Mouse (Mus musculus) adrenal gland (tissue): ENCODE results near the gene Gm17428.
"Not testable (repeated sequence)": the region's sequence is repeated elsewhere in the genome, so short reads cannot be mapped to it uniquely, and the experiment has no call there.

Experiments used
- intact Hi-C: fragments of 180-260 bp; cut with DNase I; formaldehyde crosslinking; loops from one replicate; pipeline ENCODE4 v1.15.1; 2025
- long read RNA-seq, 2 experiments: library from polyadenylated mRNA; unstranded; transcript quantifications; one replicate each; pipeline ENCODE4 v2.0.0; 2020; ENCODE audit warnings: borderline replicate concordance in 1 of 2; ENCODE audit not compliant: insufficient replicate concordance in 1 of 2

The Gm17428 gene
- long read RNA-seq, experiment 1, result 0 reads
- long read RNA-seq, experiment 2, result 0 reads

DNA sequence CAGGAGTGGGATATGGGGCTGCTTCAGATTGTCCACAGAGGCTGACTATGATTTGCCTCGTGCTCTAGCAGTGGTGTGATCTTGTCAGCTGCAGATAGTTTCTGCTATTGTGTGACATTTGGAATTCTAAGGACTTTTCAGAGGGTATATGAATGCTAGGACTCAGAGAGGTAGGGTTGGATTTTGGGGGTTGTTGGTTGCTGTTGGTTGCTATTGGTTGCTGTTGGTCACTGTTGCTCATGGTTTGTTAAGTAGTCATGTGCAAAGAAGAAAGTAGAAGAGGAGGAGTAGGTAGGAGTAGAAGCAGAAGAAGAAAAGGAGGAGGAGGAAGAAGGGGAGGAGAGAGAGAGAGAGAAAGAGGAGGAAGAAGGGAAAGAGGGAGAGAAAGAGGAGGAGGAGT, at the start of gene Gm17428:
Gene Gm17428 (plus strand): TSS at position 301 of the 400 bp plus-strand sequence.
- intact Hi-C loops, result no loop called here

DNA sequence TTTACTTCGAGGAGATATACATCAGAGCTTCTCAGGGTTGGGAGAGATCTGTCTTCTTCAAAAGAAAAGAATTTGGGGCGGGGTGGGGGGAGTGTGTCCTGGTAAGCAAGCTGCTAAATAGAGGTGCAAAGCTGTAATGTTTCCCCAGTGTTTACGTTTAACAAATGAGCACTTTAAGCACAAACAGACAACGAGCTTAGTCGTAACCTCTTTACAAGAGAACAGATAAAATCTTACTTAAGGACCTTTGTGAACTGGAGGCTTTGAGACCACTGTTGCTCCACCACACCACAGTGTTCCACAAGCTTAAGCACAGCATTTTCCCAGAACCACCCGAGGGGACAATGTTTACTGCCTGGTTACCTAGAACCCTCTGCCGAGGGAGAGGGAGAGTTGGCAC, 49.4 kb upstream of the Gm17428 start:
- intact Hi-C loops, result no loop called here

DNA sequence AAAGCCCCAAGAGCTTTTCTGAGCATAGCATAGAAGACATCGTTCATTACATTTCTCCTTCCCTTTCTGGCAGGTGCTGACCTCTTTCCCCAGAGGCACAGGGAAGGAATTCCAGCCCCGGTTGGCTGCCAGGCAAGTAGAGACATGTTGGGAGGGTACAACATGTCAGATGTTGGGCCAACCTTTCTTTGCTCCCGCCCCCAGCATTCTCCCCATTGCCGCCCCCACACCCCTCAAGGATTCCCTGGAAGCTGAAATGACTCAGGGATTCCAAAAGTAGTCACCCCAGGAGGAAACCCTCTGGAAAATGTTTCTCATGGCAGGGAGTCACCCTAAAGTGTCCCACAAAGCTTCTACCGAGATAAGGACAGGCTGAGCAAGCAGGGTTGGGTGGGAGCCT, 46.9 kb upstream of the Gm17428 start:
- intact Hi-C loops, result no loop called here

DNA sequence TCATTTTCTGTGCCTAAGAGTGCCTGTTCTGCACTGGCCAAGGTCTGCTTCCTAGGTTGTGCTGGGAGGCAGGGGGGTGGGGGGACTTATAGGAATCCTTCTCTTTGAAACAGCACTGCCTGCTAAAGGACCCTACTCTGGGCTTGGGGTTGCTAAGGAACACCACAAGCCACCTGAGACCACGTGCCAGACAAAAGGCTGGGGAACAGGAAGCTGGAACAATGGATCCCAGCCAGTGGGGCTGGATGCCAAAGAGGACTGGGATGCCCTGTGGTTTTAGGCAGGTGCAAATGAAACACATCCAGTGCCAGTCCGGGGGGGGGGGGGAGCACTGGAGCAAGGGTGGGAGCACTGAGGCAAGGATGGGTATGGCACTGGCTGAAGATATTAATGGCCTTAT, 46.3 kb upstream of the Gm17428 start:
- intact Hi-C loops, result no loop called here

DNA sequence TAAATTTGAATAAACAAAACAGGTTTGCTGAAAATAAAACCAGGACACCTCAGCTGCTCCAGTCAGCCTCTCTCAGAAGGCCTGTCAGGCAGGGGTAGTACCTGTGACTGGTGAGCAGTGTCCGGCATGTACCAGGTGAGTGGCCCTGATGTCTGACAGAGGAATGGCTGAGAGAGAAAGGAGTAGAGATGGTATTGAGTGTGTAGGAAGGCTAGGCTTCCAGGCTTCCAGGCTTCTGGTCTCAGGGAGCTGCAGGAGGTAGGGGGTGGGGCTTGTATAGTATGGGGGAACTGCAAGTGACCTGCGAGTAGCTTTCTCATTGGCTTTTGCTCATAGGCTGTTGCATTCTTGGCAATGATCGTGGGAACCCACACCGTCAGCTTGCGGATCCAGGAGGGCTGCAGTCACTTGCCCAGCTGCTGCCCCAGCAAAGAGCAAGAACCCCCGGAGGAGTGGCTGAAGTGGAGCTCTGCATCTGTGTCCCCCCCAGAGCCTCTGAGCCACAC, 44.0 kb upstream of the Gm17428 start, which contains the start of gene Il25:
Gene Il25 (plus strand): TSS at position 51 of the 506 bp plus-strand sequence.
- intact Hi-C loops, result no loop called here

DNA sequence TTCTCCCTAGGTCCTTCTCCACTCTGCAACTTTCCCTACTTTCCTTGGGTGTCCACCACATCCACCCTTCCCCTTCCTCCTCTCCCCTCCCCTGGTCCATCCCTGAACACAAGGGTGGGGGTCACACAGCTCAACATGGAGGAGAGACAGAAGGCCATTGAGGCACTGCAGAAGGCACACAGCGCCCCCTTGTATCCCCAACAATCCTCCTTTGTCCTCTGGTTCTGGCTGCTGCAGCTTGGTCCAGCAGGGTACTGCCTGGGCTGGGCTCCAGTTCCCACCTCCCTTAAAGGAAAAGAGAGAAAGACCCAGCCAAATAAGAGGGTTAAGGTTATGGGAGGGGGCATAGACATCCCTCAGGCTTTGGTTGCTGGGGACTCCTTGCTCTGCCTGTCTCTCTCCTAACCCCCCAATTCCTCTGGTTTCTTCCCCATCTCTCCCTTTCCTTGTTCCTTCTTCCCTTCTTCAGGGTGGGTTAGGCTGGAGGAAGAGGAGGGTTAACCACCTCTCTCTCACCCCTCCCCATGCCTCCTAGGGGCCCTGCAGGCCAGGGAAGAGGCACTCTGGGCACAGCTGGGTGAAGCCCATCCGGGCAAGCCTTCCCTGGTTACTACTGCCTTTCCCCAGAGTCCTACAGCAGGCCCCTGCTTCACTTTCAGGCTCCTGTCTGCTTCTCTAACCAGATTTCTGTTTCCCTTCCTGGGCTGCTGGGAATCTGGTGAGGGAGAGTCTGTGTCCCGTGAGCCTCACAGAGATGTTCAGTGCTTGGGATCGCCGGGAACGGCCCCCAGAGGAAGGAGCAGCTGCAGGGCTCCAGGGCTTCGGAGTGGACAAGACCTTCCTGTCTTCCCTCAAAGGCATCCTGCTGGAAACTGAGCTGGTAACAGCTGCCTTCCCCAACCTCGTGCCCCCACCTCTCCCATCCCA, 40.6 kb upstream of the Gm17428 start, which contains the start of gene Cmtm5:
Gene Cmtm5 (plus strand): TSS at position 358 of the 927 bp plus-strand sequence.
- intact Hi-C loops, result no loop called here

DNA sequence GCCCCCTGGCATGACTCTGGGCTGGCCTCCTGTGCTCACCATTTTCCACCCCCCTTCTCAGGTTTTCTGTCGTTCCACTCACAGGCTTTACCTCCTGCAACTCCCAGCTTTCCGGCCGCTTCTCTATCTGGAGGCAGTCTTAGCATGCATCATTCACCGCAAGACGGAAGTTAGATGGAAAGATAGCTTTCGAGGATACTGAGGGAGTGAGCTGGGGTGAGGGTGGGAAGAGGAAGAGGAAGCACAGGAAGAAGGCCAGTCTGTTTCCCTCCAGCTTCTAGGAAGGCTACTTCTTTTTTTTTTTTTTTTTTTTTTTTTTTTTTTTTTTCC, 39.9 kb upstream of the Gm17428 start:
- intact Hi-C loops, result no loop called here

DNA sequence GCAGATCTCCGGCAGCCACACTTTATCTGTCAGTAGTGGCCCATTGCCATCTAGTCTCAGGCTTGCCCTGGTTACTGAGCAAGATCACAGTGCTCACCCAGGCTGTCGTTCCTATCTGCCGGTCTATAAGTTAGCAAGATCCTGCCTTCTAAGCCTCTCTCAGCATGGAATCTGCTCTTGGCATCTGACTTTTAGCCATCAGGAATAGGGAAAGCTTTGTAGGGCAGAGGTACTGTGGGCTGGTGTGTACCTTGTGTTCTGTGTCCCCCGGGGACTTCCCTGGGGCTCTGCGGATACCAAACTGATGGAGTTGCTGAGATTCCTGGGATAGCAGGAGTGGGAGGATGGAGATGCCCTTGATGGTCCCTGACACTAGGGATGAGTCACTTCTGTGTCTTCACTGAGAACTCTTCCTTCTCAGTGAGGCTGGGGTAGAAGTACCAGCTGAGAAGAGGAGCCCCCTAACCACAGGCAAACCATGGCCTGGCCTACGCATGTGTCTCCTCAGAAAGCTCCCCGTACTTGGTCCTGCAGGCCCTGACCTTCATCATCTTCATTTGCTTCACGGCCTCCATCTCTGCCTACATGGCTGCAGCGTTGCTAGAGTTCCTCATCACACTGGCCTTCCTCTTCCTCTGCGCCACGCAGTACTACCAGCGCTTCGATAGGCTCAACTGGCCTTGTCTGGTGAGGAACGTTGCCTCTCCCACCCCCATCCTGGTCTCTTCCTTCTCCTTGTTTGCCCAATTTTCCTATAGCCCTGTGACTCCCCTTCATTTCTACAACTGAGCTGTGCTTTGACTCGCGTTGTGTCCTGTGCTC, 39.2 kb upstream of the Gm17428 start:
- intact Hi-C loops, result loop anchor here (2.0 kb wide), 1 partner anchor 95 kb away; no protein-coding TSS in a partner anchor

DNA sequence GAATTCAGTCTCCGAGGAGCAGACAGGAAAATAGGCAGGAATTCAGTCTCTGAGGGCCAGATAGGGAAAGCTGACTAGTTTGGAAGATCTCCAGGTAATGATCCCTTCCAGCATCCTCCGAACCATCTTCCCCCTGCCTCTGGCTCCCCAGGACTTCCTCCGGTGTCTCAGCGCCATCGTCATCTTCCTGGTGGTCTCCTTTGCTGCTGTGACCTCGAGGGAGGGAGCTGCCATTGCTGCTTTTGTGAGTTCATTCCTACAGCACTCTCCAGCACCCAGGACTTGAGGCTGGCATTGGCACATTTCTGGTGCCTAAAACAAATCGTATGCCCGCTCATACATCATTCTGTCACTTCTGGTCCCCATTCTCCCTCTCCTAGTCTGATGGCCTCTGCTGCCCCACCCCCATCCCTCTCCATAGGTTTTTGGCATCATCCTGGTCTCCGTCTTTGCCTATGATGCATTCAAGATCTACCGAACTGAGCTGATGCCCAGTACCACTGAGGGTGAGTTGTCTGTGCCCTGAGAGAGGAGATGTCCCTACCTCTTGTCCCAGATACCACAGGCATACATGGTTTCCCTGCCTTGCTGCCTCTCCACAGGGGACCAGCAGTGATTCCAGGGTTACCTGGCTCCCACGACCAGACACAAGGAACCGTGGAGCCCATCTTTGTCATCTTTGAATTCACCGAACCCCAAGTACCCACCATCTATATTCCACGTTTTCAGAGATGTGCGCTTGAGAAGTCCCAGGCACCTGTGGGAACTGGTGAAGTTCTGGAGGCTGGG, 38.1 kb upstream of the Gm17428 start:
- intact Hi-C loops, result loop anchor here (2.0 kb wide), 1 partner anchor 96 kb away; no protein-coding TSS in a partner anchor

DNA sequence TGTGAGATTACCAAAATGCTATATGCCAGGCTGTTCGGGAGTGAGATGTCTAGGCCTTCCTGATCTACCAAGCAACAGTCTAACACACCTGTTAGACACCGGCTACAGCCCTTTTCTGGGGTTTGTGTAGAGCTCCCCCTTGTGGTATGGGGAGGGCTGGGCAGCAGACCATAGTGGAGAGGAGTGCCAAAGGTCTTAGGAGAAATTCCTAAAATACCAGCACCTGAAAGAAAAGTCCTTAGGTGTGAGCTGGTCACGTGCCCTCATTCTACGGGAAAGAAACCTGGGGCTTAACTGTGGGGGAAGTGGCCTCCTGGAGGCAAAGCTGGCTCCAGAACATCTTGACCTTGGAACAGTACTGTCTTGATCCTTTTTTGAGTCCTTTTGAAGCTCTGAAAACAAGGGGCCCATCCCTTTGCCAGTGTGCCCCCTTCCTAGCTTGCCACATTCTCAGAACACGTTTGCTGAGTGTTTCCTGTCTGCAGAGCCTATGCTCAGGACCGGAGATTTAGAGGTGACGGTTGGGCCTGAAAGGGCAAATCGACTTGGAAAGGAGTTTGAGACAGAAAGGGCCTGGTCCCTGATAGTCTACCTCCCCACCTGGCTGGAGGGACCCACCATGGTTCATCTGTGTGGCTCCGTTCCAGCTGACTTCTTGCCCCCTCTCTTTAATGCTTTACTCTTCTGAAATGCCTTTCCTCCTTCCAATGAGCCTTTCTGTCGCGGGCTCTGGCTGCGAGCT, 37.1 kb upstream of the Gm17428 start:
- intact Hi-C loops, result loop anchor here (2.0 kb wide), 2 partner anchors 39 to 97 kb away; no protein-coding TSS in a partner anchor

DNA sequence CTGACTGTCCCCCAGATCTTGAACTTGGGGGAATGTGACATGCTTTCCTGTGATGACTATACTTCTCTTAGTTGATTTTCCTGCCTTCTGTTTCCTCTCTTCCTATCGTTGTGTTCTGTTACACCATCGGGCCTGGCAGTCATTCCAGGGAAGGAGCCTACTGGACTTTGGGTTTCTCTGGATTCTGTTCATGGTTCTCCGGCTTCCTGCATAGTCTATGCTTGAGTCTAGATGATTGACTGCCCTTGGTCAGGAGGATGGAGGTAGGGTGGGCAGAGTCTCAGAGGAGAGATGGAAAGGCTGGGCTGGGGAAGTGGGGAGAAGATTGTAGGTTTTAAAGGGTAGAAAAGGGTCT, 36.6 kb upstream of the Gm17428 start:
- intact Hi-C loops, result loop anchor here (2.0 kb wide), 1 partner anchor 39 kb away; no protein-coding TSS in a partner anchor

DNA sequence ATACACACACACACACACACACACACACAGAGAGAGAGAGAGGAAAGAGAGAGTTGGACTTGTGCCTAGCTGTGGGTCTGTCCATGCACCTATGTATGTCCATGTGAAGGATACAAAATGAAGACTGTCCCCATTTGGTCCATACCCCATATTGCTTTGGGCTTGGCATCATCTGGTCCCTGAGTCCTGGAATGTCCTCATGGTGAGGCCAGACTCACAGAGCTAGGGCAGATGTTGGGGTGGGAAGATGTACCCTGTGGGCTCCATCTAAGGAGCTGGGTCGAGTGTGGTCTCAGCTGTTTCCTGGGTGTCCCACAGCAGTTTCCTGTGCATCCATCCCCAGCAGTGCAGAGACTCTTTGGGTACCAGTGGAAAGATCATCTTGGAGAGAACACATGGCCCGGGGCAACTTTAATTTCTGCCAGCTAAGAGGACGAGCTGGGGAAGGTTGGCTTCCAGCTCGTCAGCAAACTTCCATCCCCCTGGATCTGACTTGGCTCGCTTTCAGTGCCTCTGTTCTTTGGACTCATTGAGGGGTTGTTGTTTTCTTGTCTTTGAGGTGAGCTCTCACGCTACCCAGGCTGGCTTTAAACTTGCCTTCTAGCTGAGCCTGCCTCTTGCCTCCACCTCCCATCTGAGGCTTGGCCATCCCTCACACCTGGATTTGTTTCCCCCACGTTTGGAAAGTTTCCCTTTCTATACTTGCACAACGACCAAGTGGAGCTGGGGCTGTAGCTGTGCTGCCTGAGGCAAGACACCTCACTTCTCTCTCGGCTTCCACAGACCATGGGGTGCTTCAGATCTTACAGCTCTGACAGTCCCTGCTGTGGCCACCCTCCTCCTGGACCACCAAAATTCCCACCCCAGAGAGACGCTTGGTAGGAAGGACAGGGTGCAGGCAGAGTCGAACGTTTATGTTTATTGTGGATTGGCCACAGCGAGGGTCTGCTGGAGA, 35.4 kb upstream of the Gm17428 start:
- intact Hi-C loops, result loop anchor here (2.0 kb wide), 1 partner anchor 40 kb away; no protein-coding TSS in a partner anchor

DNA sequence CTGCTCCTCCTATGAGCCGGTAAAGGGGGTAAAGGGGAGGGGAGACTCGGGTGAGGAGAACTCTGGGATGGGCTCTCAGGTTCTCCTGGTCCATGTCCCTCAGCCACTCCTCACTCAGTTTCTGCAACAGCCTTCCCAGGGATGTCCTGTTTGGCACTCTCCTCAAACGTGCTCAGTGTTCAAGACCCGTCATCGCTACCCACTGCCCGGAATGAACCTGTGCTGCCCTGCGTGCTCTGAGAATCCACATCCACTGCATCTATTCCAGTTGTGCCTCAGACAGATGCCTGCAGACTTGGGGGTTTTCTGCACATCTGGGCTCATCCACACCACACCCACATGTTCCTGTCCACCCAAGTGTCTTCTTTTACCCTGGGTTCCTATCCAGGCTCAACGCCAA, 34.3 kb upstream of the Gm17428 start:
- intact Hi-C loops, result no loop called here

DNA sequence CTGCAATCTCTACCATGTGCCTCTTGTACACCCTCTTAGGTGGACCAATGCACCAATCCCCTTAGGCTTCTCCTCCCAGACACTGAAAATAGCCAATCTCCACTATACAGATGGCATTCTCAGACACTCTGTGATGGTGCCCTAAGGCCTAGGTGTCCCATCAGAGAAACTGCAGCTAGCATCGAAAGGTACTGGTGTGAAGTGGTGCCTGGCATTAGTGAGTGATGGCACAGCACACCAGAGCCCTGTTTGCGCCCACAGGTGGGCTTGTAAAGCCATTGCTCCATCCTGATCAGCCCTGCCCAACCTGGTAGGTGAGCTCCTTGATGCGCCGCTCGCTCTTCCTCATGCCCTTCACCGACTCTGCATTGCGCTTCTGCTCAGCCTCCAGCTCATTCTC, 32.8 kb upstream of the Gm17428 start:
- intact Hi-C loops, result no loop called here

DNA sequence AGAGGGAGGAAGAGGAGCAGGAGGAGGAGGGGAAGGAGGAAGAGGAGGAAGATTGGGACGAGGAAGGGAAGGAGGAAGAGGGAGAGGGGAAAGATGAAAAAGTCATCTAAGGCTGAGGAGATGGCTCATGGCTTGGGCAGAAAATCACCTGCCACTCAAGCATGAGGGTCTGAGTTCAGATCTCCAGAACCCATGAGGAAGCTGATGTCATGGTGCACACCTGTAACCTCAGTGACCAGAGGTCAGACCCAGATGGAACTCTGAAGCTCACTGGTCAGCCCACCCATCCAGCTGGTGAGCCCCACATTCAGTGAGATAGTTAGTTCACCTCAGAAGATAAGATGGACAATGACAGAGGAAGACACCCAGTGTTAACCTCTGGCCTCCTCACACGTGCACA, 31.8 kb upstream of the Gm17428 start:
- intact Hi-C loops, result no loop called here

DNA sequence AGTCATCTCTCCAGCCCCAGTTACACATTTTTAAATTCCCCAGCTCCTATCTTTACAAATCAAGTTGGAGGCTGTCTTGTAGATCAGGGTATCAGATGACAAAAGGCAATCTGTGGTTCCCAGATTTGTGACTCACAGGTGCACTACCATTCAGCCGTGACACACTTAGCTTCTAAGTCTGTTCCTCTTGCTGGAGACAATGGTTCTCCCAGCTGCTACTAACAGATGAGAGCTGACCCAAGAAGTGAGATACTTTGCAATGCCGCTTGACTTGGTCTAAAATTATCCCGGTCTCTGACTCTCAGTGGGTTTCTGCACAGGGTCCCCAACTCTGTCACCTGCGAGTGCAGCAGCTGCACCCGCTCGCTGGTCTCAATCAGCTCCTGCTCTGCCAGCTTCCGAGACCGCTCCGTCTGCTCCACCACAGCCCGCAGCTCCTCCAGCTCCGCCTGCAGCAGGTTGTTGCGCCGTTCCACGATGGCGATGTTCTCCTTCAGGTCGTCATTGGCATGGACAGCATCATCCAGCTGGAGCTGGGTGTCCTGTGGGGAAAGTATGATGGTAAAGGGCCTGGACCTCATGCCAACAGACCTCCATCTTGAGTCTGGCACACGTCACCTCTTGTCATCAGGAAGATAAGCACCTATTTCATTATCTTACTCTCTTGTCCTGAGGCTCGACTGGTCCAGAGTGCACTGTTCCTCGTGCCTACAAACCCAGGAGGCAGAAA, 30.6 kb upstream of the Gm17428 start:
- intact Hi-C loops, result no loop called here

DNA sequence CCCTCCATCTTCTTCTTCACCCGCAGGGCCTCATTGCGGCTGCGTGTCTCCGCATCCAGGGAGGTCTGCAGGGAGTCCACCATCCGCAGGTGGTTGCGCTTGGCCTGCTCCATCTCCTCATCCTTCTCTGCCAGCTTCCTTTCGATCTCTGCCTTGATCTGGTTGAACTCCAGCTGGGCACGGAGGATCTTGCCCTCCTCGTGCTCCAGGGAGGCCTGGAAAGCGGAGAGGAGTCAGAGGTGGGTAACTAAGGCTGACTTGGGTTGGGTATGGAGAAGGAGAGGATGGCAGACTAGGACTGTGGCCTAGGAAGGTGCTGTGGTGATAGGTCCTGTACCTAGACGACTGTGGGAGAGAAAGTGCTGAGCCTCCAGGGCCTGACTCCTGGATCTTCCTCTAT, 29.7 kb upstream of the Gm17428 start:
- intact Hi-C loops, result not testable (repeated sequence)

DNA sequence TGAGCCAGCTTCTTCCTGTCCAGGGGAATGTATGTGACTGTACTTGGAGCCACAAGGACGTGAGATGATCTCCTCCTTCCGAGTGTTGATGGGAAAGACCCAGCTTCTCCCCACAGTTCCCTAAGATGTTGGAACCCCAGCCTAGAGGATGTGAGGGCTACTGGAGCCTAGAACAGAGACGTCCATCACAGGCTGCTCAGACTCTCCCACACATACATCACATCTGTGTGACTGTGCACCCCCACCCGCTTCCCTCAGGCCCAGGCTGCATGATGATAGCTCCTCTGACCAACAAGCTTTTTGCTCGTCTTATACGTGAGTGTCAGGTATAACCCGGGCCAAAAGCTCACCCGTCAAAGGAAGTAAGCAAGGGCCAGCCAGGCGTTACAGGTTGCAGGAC, 28.0 kb upstream of the Gm17428 start:
- intact Hi-C loops, result no loop called here
